Mouse (Mus musculus): ENCODE measurements around the gene Cckar.

- TF ChIP-seq CTCF (IDR thresholded peaks at IDR 0.05; ENCODE audit: low read depth, low read length): no peak
- no peak for TF ChIP-seq GATA1 (IDR thresholded peaks at IDR 0.05; ENCODE audit: borderline replicate concordance, low read length)
- TF ChIP-seq TAL1 (conservative IDR thresholded peaks at IDR 0.05; ENCODE audit: low read depth, low read length): no peak
Observed at GRCm38 (mm10) chr5:53697794-53698193, 9.7 kb downstream of the Cckar start.

Measured in G1E (cell line).